In genomic region chr14:49337011-49337410, GRCm38 (mm10) we compare ENCODE assay signal across 25 mouse cellular contexts.
DNase-seq lines count a peak whose midpoint lies in the region; ATAC-seq and TF ChIP-seq lines count a peak whose summit lies in the region.
"Had no signal": no experiment of that assay in that cellular context is flagged by ENCODE, and none has a peak within 500 bp of the region (broad histone marks: within the 10 kb centered on the region; RNA-seq: fewer than 3 reads in every experiment).

No protein-coding gene starts in this region.

- ATAC-seq in heart, embryonic 12.5 days (ENCODE audit: insufficient number of reproducible peaks, low FRiP score): no peak
- no peak for ATAC-seq in kidney, embryonic 16.5 days (ENCODE audit: low FRiP score, low TSS enrichment)
- ATAC-seq: activated CD4-positive, CD25-positive, alpha-beta regulatory T cell, adult 4 months; forebrain, embryonic 14.5 days; forebrain, postnatal 0 days had no signal

- 67% methylated on average over 4 of the region's 4 CpGs for WGBS in heart, embryonic 12.5 days
- 35% methylated on average over 4 of the region's 4 CpGs for WGBS in kidney, adult 2 months
- WGBS in kidney, embryonic 16.5 days: 77% methylated on average over 4 of the region's 4 CpGs

- no peaks in the 10 kb centered on the region for H3K9me3 ChIP-seq in heart, embryonic 12.5 days (replicated peaks)
- H3K9me3 ChIP-seq in kidney, embryonic 16.5 days (ENCODE audit: low read length): no peaks in the 10 kb centered on the region
- H3K9me3 ChIP-seq: embryonic facial prominence, embryonic 12.5 days; embryonic facial prominence, embryonic 15.5 days; heart, embryonic 13.5 days; hindbrain, embryonic 15.5 days had no signal

- no peak for TF ChIP-seq POLR2A in kidney, adult 2 months (IDR thresholded peaks at IDR 0.05; ENCODE audit: low read depth, low read length)

- DNase-seq in heart, adult 11 months: peak; percentile 8
- peak; percentile 72 for DNase-seq in kidney, adult 2 months
- peak; percentile 52 to 61 for DNase-seq in kidney, postnatal 25 days
- DNase-seq in cerebellum, adult 11 months: no peak
- no peak for DNase-seq in ovary, postnatal 10 days (ENCODE audit: low spot score)
- DNase-seq in left cerebral cortex, adult 18-20 months (ENCODE audit: low spot score in 2 of 2): no peak
- DNase-seq: adrenal gland, adult 8-10 months; adrenal gland, postnatal 25 days; cerebellum, adult 18-20 months; cerebellum, adult 9-10 months; cerebellum, postnatal 14 days; forebrain, postnatal 0 days; gastrocnemius, adult 2 months; gastrocnemius, postnatal 14 days; heart, adult 18-20 months; heart, postnatal 14 days; heart, postnatal 4 days had no signal

- H3K27ac ChIP-seq in heart, embryonic 12.5 days (ENCODE audit: poor library complexity, severe bottlenecking): no peak overlapping the region
- no peak overlapping the region for H3K27ac ChIP-seq in kidney, adult 2 months (ENCODE audit: insufficient read depth, low read depth, low read length)
- no peak overlapping the region for H3K27ac ChIP-seq in kidney, embryonic 16.5 days (ENCODE audit: low read length)
- H3K27ac ChIP-seq: embryonic facial prominence, embryonic 12.5 days; embryonic facial prominence, embryonic 15.5 days; gastrocnemius, adult 2 months; heart, embryonic 13.5 days; hindbrain, embryonic 15.5 days had no signal

- H3K4me2 ChIP-seq in heart, embryonic 12.5 days: no peak overlapping the region
- H3K4me2 ChIP-seq in kidney, embryonic 16.5 days (replicated peaks; ENCODE audit: low read depth, low read length): no peak overlapping the region
- H3K4me2 ChIP-seq: embryonic facial prominence, embryonic 12.5 days; embryonic facial prominence, embryonic 15.5 days; heart, embryonic 13.5 days; hindbrain, embryonic 15.5 days had no signal

- no peak for TF ChIP-seq CTCF in kidney, adult 2 months (conservative IDR thresholded peaks at IDR 0.05; ENCODE audit: insufficient read depth, insufficient read length, low read depth, low read length)

- no peak overlapping the region for H3K9ac ChIP-seq in heart, embryonic 12.5 days
- no peak overlapping the region for H3K9ac ChIP-seq in kidney, embryonic 16.5 days (replicated peaks; ENCODE audit: low read length)
- H3K9ac ChIP-seq: embryonic facial prominence, embryonic 12.5 days; embryonic facial prominence, embryonic 15.5 days; forebrain, postnatal 0 days; heart, embryonic 13.5 days; hindbrain, embryonic 15.5 days had no signal

- no peaks in the 10 kb centered on the region for H3K36me3 ChIP-seq in heart, embryonic 12.5 days
- no peaks in the 10 kb centered on the region for H3K36me3 ChIP-seq in kidney, adult 2 months (ENCODE audit: control insufficient read depth, insufficient read depth, low read length)
- no peaks in the 10 kb centered on the region for H3K36me3 ChIP-seq in kidney, embryonic 16.5 days (ENCODE audit: insufficient read depth, low read length)
- H3K36me3 ChIP-seq: embryonic facial prominence, embryonic 12.5 days; embryonic facial prominence, embryonic 15.5 days; heart, embryonic 13.5 days; hindbrain, embryonic 15.5 days had no signal

- H3K4me3 ChIP-seq in heart, embryonic 12.5 days: no peak overlapping the region
- no peak overlapping the region for H3K4me3 ChIP-seq in kidney, adult 2 months (ENCODE audit: insufficient read depth, low read depth, low read length)
- no peak overlapping the region for H3K4me3 ChIP-seq in kidney, embryonic 16.5 days (ENCODE audit: low read length)
- H3K4me3 ChIP-seq: embryonic facial prominence, embryonic 12.5 days; embryonic facial prominence, embryonic 15.5 days; gastrocnemius, adult 2 months; heart, embryonic 13.5 days; hindbrain, embryonic 15.5 days had no signal

- no peaks in the 10 kb centered on the region for H3K27me3 ChIP-seq in heart, embryonic 12.5 days (replicated peaks)
- H3K27me3 ChIP-seq in kidney, adult 2 months (replicated peaks; ENCODE audit: control insufficient read depth, insufficient read depth, low read length): no peaks in the 10 kb centered on the region
- H3K27me3 ChIP-seq in kidney, embryonic 16.5 days (ENCODE audit: insufficient read depth, low read length): no peaks in the 10 kb centered on the region
- H3K27me3 ChIP-seq: embryonic facial prominence, embryonic 12.5 days; embryonic facial prominence, embryonic 15.5 days; heart, embryonic 13.5 days; hindbrain, embryonic 15.5 days had no signal

- H3K4me1 ChIP-seq in heart, embryonic 12.5 days (replicated peaks): no peaks in the 10 kb centered on the region
- no peaks in the 10 kb centered on the region for H3K4me1 ChIP-seq in kidney, adult 2 months (ENCODE audit: control insufficient read depth, insufficient read depth, low read length)
- no peaks in the 10 kb centered on the region for H3K4me1 ChIP-seq in kidney, embryonic 16.5 days (ENCODE audit: insufficient read depth, low read length)
- H3K4me1 ChIP-seq: embryonic facial prominence, embryonic 12.5 days; embryonic facial prominence, embryonic 15.5 days; heart, embryonic 13.5 days; hindbrain, embryonic 15.5 days had no signal

Comparison
In these comparisons a context has a peak if more than half of its experiments do, and no peak if none do; other contexts are left out.
1. DNase-seq: peak in heart, adult 11 months (single experiment), kidney, adult 2 months (single experiment) and kidney, postnatal 25 days (2 of 2); none in cerebellum, adult 11 months (single experiment), ovary, postnatal 10 days (single experiment) and left cerebral cortex, adult 18-20 months (0 of 2).